In the genomic region with DNA sequence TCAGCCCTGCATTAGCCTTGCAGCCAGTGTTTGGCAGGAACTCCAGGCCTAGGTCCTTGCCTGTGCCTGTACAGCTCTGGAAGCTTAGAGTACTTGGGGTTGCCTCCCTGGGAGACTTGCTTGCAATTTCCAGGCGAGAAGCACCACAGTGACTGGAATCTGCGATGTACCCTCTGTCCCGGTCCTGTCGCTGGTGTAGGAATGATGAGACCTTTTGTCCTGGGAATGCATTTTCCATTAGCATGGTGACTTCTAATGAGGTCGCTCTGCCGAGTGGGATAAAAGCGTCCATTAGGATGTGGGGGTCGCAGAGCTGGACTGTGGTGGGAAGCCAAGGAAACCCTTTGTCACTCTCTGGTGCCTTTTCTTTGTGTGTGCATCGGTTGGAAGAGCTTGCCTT, we compare ENCODE assay signal across 10 mouse cellular contexts. TPM values are rescaled to one million over a fixed set of nuclear protein-coding genes. Genes with fewer than 3 reads are reported as not detected.
DNase-seq lines count a peak whose midpoint lies in the region; ATAC-seq and TF ChIP-seq lines count a peak whose summit lies in the region.
"Had no signal": no experiment of that assay in that cellular context is flagged by ENCODE, and none has a peak within 500 bp of the region (broad histone marks: within the 10 kb centered on the region; RNA-seq: fewer than 3 reads in every experiment).

No protein-coding gene starts in this region.

- 9% methylated on average over 9 of the region's 9 CpGs for WGBS in forebrain, embryonic 12.5 days
- WGBS in hindbrain, postnatal 0 days: 9% methylated on average over 9 of the region's 9 CpGs
- WGBS in intestine, embryonic 16.5 days: 63% methylated on average over 9 of the region's 9 CpGs

- no peaks in the 10 kb centered on the region for H3K79me3 ChIP-seq in C2C12 (ENCODE audit: low read depth)

- ATAC-seq in forebrain, embryonic 12.5 days (ENCODE audit: low FRiP score): peak; percentile 74
- ATAC-seq in hindbrain, postnatal 0 days: peak; percentile 66
- ATAC-seq in intestine, embryonic 16.5 days: no peak
- ATAC-seq: intestine, postnatal 0 days had no signal

- H3K4me3 ChIP-seq in C2C12 (ENCODE audit: insufficient read depth, poor library complexity, severe bottlenecking): no peak overlapping the region
- no peak overlapping the region for H3K4me3 ChIP-seq in forebrain, embryonic 12.5 days (replicated peaks)
- H3K4me3 ChIP-seq in hindbrain, postnatal 0 days (ENCODE audit: low read length): no peak overlapping the region
- no peak overlapping the region for H3K4me3 ChIP-seq in intestine, embryonic 16.5 days (ENCODE audit: low read length)

- H3ac ChIP-seq in C2C12 (ENCODE audit: control insufficient read depth, insufficient read length, low read depth): peak overlapping the region; percentile 18

- no peak for TF ChIP-seq CTCF in C2C12 (IDR thresholded peaks at IDR 0.05; ENCODE audit: control insufficient read depth, insufficient read depth, insufficient read length)
- TF ChIP-seq CTCF in hindbrain, postnatal 0 days (IDR thresholded peaks at IDR 0.05; ENCODE audit: low read depth): no peak

- H3K27ac ChIP-seq in forebrain, embryonic 12.5 days: peak overlapping the region; percentile 85
- H3K27ac ChIP-seq in hindbrain, postnatal 0 days: 0 out of 2 replicates have a peak overlapping the region, but pooled peaks have one; percentile 8
- H3K27ac ChIP-seq in intestine, embryonic 16.5 days (ENCODE audit: low read length): no peak overlapping the region

- no peaks in the 10 kb centered on the region for H3K9me3 ChIP-seq in forebrain, embryonic 12.5 days
- H3K9me3 ChIP-seq in hindbrain, postnatal 0 days (ENCODE audit: low read length): no peaks in the 10 kb centered on the region
- H3K9me3 ChIP-seq in intestine, embryonic 16.5 days (ENCODE audit: control insufficient read depth, low read length): no peaks in the 10 kb centered on the region

- H3K36me3 ChIP-seq in C2C12 (ENCODE audit: control insufficient read depth, insufficient read depth): no peaks in the 10 kb centered on the region
- peaks cover 13% of the 10 kb centered on the region for H3K36me3 ChIP-seq in forebrain, embryonic 12.5 days (replicated peaks)
- H3K36me3 ChIP-seq in hindbrain, postnatal 0 days (ENCODE audit: insufficient read depth, low read length): no peaks in the 10 kb centered on the region
- no peaks in the 10 kb centered on the region for H3K36me3 ChIP-seq in intestine, embryonic 16.5 days (ENCODE audit: control insufficient read depth, insufficient read depth, low read length)

- peaks cover 35% of the 10 kb centered on the region for H3K4me1 ChIP-seq in forebrain, embryonic 12.5 days
- H3K4me1 ChIP-seq in hindbrain, postnatal 0 days (ENCODE audit: insufficient read depth, low read length): peaks cover 13% of the 10 kb centered on the region
- H3K4me1 ChIP-seq in intestine, embryonic 16.5 days (ENCODE audit: control insufficient read depth, insufficient read depth, low read length): no peaks in the 10 kb centered on the region

- no peaks in the 10 kb centered on the region for H3K79me2 ChIP-seq in C2C12 (ENCODE audit: control insufficient read depth, insufficient read depth)

- peak; percentile 49 for DNase-seq in hindbrain, postnatal 0 days (ENCODE audit: low spot score)
- DNase-seq in neural tube, embryonic 10.5 days (ENCODE audit: extremely low spot score, low spot score): peak; percentile 47
- DNase-seq in adrenal gland, postnatal 10 days: no peak
- no peak for DNase-seq in cerebellum, adult 18-20 months
- DNase-seq in ovary, postnatal 10 days (ENCODE audit: low spot score): no peak
- DNase-seq: lung, adult 18-20 months had no signal

- H3K4me2 ChIP-seq in forebrain, embryonic 12.5 days: peak overlapping the region; percentile 33
- H3K4me2 ChIP-seq in hindbrain, postnatal 0 days (ENCODE audit: low read depth, low read length): peak overlapping the region; percentile 29
- H3K4me2 ChIP-seq in intestine, embryonic 16.5 days (ENCODE audit: low read depth, low read length): no peak overlapping the region

- H3K27me3 ChIP-seq in C2C12 (ENCODE audit: control insufficient read depth, insufficient read depth, insufficient read length): no peaks in the 10 kb centered on the region
- no peaks in the 10 kb centered on the region for H3K27me3 ChIP-seq in forebrain, embryonic 12.5 days
- no peaks in the 10 kb centered on the region for H3K27me3 ChIP-seq in hindbrain, postnatal 0 days (ENCODE audit: insufficient read depth, low read length)
- no peaks in the 10 kb centered on the region for H3K27me3 ChIP-seq in intestine, embryonic 16.5 days (replicated peaks; ENCODE audit: control insufficient read depth, insufficient read depth, low read length)

- peak overlapping the region; percentile 27 for H3K9ac ChIP-seq in forebrain, embryonic 12.5 days
- no peak overlapping the region for H3K9ac ChIP-seq in hindbrain, postnatal 0 days (replicated peaks; ENCODE audit: low read length)
- H3K9ac ChIP-seq in intestine, embryonic 16.5 days (ENCODE audit: low read depth, low read length): no peak overlapping the region

TF ChIP-seq in C2C12, 6 proteins besides CTCF, POLR2A, EP300 and RAD21:
- no peak for TF ChIP-seq USF1 (IDR thresholded peaks at IDR 0.05; ENCODE audit: low read depth)
- no peak for TF ChIP-seq CEBPB (IDR thresholded peaks at IDR 0.05; ENCODE audit: low read depth)
- TF ChIP-seq FOSL1 (IDR thresholded peaks at IDR 0.05; ENCODE audit: insufficient read depth, low read length, poor library complexity, severe bottlenecking): no peak
- TF ChIP-seq MYOD1 (IDR thresholded peaks at IDR 0.05; ENCODE audit: control insufficient read depth, insufficient read length, low read depth): no peak
- no peak for TF ChIP-seq MYOG (IDR thresholded peaks at IDR 0.05; ENCODE audit: control insufficient read depth, extremely low read depth, insufficient read length)
- no peak for TF ChIP-seq MAX (IDR thresholded peaks at IDR 0.05)

RNA-seq across cellular contexts. Expression of a gene that starts 14.1 kb away (rescaled TPM):
- polyA plus RNA-seq in C2C12 (2012; fragmentation: generic; extraction: Trizol): 3.4 TPM
- polyA plus RNA-seq in forebrain, embryonic 12.5 days (2016; fragmentation: Nextera tagmentation; extraction: Ambion mirVana): 135 and 149 TPM in 2 replicates
- total RNA-seq in hindbrain, postnatal 0 days (2014; rRNA removed): 262 and 290 TPM in 2 replicates
- polyA plus RNA-seq in hindbrain, postnatal 0 days (2015; fragmentation: Nextera tagmentation; extraction: Ambion mirVana): 145 and 151 TPM in 2 replicates
- 4.4 and 4.8 TPM in 2 replicates for polyA plus RNA-seq in intestine, embryonic 16.5 days (2015; fragmentation: Nextera tagmentation; extraction: Ambion mirVana)
- 10 to 100 TPM in 1 of 2 experiments, 1 to 10 TPM in 1; 8.2 to 14.3 TPM for total RNA-seq in adrenal gland, postnatal 10 days (2021)

Comparison
In these comparisons a context has a peak if more than half of its experiments do, and no peak if none do; other contexts are left out.
1. DNase-seq: peak in hindbrain, postnatal 0 days (single experiment) and neural tube, embryonic 10.5 days (single experiment); none in adrenal gland, postnatal 10 days (single experiment), cerebellum, adult 18-20 months (0 of 2) and ovary, postnatal 10 days (single experiment).
2. RNA of a gene that starts 14.1 kb away (polyA plus RNA-seq): 145 to 151 TPM in hindbrain, postnatal 0 days and 135 to 149 TPM in forebrain, embryonic 12.5 days; 4.4 to 4.8 TPM in intestine, embryonic 16.5 days and 3.4 TPM in C2C12 (single experiment); every median in the first group is over 10 times any median in the second.